Mouse (Mus musculus): ENCODE results near the gene Gtf2i.
"Not testable (repeated sequence)": the region's sequence is repeated elsewhere in the genome, so short reads cannot be mapped to it uniquely, and the experiment has no call there.

Gtf2i gene

DNA sequence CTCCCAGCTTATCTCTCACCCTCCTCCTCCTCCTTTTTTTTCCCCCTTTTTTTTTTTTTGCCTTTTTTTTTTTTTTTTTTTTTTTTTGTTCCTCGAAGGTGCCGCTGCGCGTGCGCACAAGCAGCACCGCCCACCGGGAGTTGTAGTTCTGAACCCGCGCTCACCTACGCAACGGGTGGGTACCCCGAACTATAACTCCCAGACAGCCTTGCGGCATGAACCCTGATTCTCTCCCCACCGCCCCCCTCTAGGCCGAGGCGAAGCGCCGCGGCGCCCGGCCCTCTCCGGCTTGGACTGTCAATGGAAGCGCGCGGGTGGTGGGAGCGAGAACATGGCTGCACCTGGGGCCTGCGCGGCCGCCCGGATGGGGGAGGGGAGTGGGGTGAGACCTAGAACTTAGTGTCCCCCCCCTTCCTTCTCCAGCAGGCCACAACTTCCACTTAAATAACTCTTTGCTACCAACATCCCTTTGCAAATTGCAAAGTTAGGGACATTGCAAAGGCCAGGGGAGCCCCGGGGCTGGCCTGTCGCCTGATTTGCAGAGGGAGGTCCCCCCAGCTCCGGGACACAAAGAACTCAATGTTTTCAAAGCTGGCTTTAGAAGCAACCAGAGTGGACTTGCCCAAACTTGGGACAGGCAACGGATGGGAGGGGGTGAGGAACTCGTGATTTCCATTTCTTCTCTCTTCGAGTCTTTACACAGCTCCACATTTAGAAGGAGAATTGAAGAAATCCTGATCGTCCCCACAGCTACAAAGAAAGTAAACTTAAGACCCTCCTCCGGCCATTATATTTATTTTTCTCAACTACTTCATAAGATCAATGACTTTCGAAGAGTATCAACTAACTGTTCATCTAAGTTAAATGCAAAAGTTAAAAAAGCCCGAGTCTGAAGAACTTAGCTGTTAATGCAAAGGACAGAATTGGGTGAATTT lies at the start of gene Gtf2i:
Gene Gtf2i (minus strand): TSS at position 73 of the 935 bp plus-strand sequence.
- DNase-seq (ENCODE audit: low read depth, low spot score), result peak; percentile 98

- DNase-seq (ENCODE audit: low read depth, low spot score), result peak; percentile 45
Measured at GRCm38 (mm10) chr5:134359101-134359500, 44.5 kb upstream of the Gtf2i start.

GRCm38 (mm10) chr5:134355372-134355771 lies 40.8 kb upstream of the Gtf2i start:
- DNase-seq (ENCODE audit: low read depth, low spot score), result not testable (repeated sequence)

DNA sequence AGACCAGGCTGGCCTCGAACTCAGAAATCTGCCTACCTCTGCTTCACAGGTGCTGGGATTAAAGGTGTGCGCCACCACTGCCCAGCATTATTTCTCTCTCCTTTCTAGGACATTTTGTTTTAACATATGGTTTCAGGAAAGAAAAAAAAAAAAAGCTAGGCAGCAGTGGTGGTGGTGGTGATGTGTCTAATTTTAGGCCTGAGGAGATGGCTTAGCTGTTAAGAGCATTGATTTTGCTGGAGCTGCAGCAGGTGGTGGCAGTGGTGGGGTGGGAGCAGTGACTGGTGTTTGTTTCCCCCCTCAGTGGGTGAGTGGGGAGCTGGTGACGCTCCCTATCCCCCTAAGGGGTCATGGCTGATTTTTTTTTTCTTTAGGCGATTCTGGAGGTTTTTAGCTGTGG lies 38.6 kb upstream of the Gtf2i start:
- no peak for DNase-seq (ENCODE audit: low read depth, low spot score)

- DNase-seq (ENCODE audit: low read depth, low spot score), result no peak
Measured at GRCm38 (mm10) chr5:134352527-134353001, 38.0 kb upstream of the Gtf2i start.

DNA sequence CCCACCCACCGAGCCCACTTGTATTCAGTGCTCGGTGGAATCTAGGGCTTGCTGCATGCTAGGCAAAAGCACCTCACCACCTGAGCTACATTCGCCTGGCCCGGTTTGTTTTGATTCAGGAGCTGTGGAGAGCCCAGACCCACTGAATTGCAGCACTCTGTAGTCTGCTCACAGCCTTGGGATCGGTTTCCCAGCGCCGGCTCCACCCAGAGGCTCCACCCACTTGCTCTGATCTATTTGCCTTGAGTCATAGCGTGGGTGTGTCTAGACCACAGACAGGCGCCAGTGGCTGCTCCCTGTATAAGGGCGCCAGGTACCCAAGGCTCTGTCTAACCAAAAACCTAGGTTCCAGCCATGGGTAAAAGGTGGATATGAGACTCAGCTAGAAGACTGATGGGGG lies 36.1 kb upstream of the Gtf2i start:
- peak; percentile 89 for DNase-seq (ENCODE audit: low read depth, low spot score)

GRCm38 (mm10) chr5:134347066-134347465 lies 32.5 kb upstream of the Gtf2i start:
- DNase-seq (ENCODE audit: low read depth, low spot score), result peak; percentile 47

- peak; percentile 92 for DNase-seq (ENCODE audit: low read depth, low spot score)
Measured at GRCm38 (mm10) chr5:134345449-134345848, 30.9 kb upstream of the Gtf2i start.

DNA sequence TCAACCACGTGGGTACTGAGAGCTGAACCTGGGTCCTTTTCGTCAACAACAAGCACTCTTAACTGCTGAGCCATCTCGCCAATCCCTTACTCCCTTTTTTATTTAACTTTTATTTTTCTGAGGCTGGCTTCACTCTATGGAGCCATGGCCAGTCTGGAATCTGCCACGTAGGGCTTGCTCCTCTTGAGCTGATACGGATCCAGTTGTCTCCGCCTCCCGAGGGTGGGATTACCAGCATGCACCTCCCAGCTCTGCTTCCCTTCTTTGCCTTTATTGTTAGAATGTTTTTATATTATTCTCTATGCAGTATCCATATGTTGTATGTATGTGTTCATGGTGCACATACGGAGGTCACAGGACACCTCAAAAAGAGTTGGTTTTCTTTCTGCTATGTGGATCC lies 29.5 kb upstream of the Gtf2i start:
- no peak for DNase-seq (ENCODE audit: low read depth, low spot score)

DNA sequence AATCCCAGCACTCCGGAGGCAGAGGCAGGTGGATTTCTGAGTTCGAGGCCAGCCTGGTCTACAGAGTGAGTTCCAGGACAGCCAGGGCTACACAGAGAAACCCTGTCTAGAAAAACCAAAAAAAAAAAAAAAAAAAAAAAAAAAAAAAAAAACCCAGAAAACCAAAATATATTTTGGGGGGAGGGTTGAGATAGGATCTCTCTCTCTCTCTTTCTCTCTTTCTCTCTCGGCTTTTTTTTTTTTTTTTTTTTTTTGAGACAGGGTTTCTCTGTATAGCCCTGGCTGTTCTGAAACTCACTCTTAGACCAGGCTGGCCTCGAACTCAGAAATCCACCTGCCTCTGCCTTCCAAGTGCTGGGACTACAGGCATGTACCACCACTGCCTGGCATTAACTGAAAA lies 29.0 kb upstream of the Gtf2i start:
- not testable (repeated sequence) for DNase-seq (ENCODE audit: low read depth, low spot score)

- peak; percentile 73 for DNase-seq (ENCODE audit: low read depth, low spot score)
Measured at GRCm38 (mm10) chr5:134342503-134343205, 28.1 kb upstream of the Gtf2i start.

GRCm38 (mm10) chr5:134341721-134342120 lies 27.2 kb upstream of the Gtf2i start:
- peak; percentile 80 for DNase-seq (ENCODE audit: low read depth, low spot score)

GRCm38 (mm10) chr5:134341321-134341720 lies 26.8 kb upstream of the Gtf2i start:
- DNase-seq (ENCODE audit: low read depth, low spot score), result peak; percentile 71

DNA sequence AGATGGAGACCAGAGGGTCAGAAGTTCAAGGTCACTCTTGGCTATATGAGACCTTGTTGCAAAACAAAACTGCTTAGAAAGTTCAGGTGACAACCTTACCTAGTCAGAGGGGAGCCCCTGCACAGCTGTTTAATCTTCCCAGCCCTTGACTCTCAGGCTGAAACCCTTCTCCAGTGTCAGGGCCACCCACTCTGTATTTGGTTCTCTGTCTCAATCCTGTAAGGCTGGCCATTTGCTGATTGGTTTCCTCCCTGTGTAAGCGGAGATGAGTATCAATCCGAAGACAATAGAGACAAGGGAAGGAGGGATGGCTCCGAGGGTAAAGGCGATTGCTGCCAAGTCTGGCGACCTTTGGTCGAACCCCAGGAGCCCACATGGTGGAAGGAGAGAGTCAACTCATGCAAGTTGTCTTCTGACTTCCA lies 25.6 kb upstream of the Gtf2i start:
- peak; percentile 97 for DNase-seq (ENCODE audit: low read depth, low spot score)

- peak; percentile 85 for DNase-seq (ENCODE audit: low read depth, low spot score)
Measured at GRCm38 (mm10) chr5:134337012-134337411, 22.5 kb upstream of the Gtf2i start.

- peak; percentile 87 for DNase-seq (ENCODE audit: low read depth, low spot score)
Measured at GRCm38 (mm10) chr5:134332743-134333142, 18.2 kb upstream of the Gtf2i start.

GRCm38 (mm10) chr5:134330082-134330481 lies 15.5 kb upstream of the Gtf2i start:
- DNase-seq (ENCODE audit: low read depth, low spot score), result no peak

DNA sequence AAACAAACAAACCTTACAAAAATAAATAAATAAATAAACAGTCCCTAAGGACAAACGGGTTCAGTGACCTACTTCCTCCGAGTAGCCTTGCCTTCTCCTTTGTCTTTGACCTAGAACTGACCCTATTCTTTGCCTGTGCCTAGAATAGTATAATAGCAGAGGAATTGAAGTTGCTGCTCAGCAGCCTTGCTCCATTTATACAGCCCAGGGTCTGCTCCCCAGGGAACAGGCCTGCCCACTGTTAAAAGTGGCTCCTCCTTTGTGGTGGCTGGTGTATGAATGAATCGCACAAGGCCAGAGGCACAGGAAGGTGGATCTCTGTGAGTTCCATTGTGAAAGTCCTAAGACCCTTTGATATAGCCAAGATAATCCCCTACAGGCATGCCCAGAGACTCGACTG lies 14.8 kb upstream of the Gtf2i start:
- peak; percentile 62 for DNase-seq (ENCODE audit: low read depth, low spot score)

DNA sequence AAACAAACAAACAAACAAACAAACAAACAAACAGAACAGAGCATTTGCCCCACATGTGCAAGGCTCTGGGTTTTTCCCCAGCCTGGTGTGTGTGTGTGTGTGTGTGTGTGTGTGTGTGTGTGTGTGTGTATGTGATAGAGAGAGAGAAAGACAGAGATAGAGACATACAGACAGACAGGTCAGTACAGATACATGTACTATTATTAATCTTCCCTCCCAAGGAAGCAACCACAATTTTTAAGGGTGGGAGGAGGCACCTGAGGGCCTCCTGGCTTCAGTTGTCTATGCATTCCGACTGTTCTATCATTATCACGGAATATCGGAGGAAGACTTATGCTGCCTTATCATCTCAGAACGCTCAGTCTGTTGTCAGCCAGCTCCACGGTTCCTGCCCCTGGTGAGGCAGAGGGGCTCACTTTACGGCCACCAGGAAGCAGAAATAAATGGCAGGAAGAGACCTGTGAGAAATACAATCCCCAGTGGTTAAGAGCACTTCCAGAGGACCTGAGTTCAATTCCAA lies 14.0 kb upstream of the Gtf2i start:
- no peak for DNase-seq (ENCODE audit: low read depth, low spot score)

DNA sequence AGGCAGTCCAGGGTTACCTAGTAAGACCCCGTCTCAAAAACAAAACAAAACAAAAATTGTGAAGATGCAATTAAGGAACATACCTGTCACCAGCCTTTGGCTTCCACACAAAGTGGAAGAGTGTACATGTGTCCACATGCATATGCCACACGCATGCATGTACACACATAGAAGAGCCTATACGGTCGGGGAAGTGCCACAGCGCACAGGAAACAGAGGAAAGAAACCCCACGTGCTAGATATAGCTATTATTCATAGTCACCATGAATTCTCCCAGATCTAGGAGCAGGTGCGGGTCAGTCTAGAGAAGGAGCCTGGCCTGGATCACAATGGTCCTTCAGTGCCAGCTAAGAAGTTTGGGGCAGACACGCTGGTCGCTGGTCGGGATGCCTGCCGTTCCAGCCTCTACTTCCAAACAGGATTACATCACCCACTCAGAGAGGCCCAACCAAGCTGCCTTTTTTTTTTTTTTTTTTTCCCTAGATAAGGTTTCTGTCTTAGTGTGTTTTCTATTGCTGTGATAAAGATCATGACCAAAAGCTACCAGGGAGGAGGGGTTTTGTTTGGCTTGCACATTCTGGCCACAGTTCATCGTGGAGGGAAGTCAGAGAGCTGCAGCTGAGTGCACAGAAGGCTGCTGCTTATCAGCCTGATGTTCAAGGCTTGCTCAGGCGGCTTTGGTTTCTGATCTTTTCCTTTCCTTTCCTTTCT lies 11.5 kb upstream of the Gtf2i start:
- DNase-seq (ENCODE audit: low read depth, low spot score), result no peak

DNA sequence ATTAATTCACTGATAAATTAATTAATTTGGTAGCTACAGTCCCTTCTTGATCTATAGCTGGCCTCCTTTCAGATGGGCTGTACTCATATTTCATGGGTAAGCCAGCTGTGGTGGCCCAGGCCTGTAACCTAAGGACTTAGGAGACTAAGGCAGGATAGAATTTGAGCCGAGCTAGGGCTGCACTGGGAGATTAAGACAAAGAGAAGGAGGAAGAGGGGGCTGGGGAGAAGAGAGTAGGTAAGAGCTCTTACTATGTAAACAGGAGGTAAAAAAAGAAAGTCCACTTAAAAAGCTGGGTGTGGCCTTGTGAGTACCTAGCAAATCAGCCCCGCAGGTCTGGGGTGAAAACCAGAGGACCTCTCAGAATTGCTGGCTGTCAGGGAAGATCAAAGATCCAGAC lies 9.3 kb upstream of the Gtf2i start:
- peak; percentile 46 for DNase-seq (ENCODE audit: low read depth, low spot score)

GRCm38 (mm10) chr5:134323311-134323710 lies 8.8 kb upstream of the Gtf2i start:
- DNase-seq (ENCODE audit: low read depth, low spot score), result peak; percentile 52

Measured in ES-CJ7 (cell line).